Mouse (Mus musculus) cerebellum, postnatal 25 days (tissue): Measurements from ENCODE around the gene Rgs21.

Experiments used
- DNase-seq, 2 experiments: peaks; one replicate each; pipeline ENCODE4 v3.0.0; 2021; ENCODE audit warnings: mixed read lengths in 2 of 2

Rgs21 gene

DNA sequence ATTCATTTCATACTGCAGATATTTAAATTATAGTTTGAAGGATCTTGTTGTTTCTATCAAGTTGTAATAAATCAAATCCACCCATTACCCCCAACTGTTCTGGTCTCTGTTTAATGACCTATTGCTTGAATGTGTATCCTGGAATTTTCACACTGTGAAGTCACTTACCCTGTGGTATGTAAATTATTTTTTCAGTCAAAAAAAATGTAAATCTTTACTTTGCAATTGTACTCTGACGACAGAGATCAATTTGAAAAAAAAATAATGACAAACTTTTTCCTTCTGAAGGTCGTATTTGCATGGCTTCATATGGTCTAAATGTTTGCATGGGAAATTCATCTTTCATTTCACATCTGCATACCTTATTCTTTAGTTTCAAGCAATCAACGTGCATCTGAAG is at the start of gene Rgs21:
Gene Rgs21, minus strand, starts transcription at position 101 of the 400 bp plus-strand sequence.
- DNase-seq: no peak

DNA sequence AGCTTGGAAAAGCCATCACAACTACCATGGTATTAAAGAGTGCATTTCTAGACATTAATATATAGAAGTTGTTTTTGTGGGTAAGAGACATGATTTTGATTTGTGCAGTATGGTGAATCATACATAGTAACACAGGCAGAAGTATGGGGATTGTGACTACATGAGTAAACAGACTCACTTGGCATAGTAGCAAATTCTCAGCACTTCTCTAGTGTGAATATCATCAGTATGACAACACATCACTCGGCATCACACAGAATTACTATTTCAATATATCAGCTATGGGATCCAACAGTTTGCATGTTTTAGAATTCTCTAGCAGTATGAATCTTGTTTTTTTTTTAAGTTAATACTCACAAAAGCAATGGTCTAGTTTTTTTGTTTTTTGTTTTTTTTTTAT is 36.6 kb upstream of the Rgs21 start:
- no peak for DNase-seq

DNA sequence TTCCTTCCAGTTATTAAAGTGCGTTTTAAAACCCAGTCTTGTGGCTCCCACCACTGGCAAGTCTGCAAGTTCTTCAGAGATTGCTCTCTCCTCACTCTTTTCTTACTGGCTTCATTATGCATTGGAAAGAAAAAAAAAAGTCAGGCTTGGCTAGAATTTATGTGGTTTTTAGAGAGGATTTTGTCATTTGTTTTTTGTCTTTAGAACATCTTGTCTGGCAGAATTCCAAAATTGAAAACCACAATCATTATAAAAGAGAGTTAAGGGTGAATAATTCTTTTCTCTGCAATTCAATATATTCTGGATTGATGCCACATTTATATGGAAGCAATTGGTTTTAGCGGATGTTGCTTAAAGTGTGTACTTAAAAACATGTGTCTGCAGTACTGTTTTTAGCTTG is 35.5 kb upstream of the Rgs21 start:
- no peak for DNase-seq

DNA sequence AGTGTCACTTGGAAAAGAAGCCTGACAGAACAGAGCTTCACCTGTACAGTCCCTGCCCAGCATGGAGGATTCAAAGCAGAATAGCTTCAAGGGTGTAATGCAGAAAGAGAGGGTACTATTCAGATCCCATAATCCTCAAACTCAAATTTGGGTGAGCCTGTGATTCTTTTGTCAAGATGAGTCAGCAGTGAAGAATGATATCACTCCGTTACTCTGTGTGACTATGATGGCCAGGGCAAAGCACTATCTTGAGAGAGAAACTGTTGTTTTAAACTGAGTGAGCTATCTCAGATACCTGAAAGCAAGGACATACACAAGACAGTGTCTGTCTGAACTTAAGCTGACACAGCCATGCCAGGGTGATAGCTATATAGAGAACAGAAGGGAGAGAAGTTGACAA is 11.9 kb upstream of the Rgs21 start:
- no peak for DNase-seq

DNA sequence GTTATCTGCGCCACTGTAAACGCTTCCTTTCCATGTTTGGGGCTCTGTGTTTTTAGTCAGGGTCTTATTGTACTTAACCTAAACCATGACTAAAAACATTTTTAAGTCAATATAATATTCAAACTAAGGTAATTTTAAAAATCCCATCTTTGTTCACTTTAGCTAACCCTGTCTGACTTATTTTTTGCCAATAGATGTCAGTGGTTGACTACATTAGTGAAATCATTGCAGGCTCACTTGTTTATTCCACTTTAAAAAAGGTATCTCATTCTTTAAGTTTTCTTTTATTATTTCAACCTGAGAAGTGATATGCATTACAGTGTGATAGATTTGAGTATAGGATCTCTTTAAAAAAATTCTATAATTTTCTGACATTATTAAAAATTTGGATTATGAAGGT is 5.5 kb upstream of the Rgs21 start:
- DNase-seq: no peak

DNA sequence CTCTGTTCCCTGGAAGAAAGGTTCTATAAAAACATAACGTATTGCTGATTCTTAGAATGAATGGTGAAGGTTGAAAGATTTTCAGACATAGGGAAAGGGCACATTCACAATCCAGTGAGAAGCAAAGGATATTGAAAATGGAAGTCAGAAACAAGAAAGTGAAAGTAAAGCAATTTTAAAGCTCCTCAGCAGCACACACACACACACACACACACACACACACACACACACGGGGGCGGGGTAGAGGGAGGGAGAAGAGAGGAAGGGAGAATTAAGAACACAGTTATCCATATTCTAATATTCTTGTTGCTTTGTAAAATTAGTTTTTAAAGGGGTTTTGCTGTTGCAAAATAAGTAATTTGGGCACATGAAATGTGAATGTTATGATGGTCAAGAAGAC is 2.4 kb upstream of the Rgs21 start:
- no peak for DNase-seq

DNA sequence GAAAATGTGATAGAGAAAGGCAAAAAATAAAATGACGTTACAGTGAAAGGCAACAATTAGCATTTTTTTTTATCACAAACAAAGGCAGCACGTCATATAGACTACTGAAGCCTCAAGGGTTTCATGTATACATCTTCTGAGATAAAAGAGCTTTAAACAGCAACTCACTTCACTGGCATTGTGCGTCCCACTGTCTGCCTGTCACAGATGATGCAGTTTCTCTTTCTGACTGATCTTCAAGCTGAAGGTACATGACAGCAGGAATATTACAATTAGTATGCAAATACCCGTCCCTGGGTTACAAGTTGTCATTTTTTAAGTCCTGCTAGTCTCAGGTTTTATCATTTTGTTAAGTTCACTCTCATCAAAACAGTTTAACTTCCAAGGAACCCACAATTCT is 22.3 kb downstream of the Rgs21 start:
- no peak for DNase-seq

DNA sequence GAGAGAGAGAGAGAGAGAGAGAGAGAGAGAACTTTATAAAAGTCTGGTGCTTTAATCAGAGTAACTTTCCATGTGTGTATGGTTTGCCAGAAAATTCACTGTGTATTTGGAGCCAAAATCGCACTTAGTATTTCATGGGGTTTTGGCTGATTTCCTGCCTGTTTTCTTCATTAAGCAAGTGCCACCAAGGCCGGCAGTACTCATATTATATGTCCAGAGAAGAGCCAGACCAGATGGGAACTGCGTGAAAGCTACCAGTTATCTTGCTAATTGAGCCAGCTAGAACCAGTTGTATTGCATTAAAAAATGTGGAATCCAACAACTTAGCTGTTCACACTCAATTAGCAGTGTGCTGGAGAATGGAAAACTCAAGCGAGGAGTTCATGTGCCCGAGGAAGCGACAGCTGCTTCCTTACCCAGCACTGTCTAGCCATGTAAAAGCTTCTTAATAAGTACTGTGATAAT is 22.9 kb downstream of the Rgs21 start:
- no peak for DNase-seq

DNA sequence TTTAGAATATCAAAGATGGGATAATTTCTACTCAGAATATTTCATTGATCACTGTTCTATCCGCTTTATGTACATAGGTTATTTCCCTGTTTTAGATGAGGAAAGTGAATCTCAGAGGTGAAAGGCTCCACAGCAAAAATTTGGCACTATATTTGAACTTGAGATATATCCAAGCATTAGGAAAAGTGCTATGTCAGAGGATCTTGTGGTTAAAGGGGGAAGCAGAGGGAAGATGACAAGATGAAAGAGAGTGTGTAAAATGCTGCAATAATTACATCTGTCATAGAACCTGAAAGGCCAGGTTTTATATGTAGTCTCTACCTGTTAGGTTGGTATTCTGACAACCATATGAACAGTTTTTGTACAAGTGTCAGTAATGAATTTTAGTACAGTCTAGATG is 35.7 kb downstream of the Rgs21 start:
- DNase-seq: no peak

DNA sequence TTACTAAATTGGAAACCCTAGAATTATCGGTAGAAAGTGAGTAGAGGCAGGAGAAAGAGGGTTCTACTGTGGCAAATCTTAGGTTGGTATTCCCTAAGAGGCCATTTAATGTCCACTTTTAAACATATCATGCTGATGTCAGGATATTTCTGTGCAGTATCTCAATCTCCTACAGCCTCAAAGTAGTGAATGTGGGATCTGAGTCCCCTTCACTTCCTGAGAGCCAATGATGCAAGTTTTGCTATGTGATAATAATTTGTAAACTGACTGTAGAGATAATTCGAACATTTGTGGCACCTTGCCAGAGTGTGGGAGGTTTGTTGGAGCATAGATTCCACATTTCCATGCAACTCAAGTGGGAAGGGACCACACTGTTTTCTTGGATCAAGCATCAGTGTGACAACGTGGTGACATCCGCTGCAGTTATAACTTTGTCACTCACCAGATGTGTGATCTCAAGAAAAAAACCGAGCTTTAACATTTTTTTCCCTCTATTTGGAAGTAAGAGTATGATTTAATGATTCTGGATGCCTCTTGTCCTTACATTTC is 49.5 kb downstream of the Rgs21 start:
- no peak for DNase-seq

DNA sequence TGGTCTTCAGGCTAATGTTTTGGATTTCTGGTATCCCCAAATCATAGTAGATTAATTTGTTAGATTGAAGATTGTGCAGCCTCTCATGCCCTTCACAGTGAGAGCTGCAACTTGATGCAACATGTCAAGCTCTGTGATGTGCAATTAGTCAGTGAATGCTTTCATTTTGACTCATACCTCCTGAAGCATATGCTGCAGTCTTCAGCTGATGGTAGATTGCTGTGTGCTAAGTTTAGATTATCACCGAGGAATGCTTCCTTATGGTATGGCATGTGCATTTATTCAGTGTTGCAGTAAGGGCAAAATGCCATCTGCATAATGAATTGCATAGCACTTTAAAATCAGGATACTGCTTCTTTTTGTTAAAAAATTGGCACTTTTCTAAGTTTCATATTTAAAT is 65.2 kb downstream of the Rgs21 start:
- DNase-seq: no peak

DNA sequence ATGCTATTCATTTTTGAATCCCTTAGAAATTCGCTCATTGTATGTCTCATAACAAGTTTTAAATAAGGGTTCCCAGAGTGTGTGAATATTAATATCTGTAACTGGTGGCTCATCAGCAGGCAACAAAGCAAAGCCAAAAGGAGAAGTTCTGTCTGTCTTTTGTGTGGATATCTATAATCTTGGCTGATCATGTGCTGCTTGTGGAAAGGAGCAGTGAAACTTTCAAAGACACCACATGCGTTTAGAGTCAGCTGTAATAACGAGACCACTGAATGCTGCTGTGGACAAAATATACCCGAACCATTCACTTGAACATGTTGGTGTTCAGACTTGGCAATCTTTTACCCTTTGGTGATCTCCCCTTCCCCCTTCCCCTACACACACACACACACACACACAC is 67.0 kb downstream of the Rgs21 start:
- DNase-seq: no peak

DNA sequence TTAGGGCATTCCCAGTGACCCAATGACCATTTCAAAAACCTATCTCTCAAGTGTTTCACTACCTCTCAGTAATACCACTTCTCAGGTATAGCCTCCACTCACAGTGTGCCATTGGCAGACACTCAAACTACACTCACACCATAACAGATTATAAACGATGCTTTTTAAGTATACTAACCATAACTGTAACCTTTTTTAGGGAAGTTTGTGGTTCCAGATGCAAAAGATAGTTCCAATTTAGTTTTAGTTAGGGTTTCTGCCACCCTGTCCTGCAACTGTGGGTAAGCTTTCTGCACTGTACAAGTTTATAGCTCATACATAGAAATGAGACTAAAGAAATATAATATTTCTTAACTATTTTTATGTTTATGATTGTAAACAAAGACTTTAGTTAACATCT is 67.7 kb downstream of the Rgs21 start:
- no peak for DNase-seq

DNA sequence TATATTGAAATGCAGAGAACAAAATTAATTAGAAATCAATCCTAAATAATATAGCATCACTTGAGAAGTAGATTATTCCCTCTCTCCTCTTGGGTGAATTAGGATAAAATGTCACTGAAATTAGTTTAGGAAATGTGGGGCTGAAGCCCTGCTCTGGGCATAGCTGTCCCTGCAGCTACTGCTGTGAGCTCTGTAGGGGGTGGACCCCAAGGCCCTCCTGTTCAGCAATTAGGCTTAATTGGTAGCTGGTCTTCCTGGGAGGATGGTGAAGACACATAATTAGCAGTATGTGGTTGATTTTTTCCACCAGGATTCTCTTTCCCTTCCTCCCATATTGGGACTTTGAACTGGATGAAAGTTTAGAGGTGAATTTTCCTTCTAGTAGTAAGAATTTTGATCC is 68.7 kb downstream of the Rgs21 start:
- DNase-seq: no peak

DNA sequence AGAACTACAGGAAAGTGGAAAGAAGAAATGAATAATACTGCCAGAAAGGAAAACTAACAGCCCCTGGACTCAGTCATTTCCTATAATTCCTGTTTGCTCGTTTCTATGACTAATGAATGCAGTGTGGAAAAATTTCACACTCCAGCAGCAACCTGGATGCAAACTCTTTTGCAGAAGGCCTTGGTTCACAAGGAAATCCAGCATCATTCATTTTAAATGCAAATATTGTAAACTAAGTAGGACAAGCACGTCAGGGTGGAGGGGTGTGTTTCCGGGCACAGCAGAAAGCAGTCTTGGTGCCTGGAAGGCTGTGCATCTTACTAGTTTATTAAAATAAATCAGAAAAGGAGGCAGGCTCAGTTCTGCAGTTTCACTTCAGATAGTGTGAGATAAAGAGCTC is 69.4 kb downstream of the Rgs21 start:
- no peak for DNase-seq

DNA sequence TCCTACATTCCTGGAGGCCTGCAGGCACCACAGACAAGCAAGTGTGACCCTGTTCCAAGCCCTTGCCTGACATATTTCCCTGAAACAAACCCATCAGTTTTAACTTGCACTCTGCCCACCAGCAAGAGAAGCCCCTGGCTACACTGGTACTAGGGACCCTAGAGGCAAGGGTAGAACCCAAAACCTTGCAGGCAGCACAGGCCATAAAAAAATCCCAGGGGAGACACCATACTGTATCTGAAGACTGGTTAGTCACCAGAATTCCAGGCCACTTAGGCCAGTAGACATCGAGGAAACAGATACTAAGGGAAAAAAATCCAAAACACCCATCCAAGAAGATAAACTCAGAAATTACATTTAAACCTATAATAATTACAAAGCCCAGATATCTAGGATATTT is 74.1 kb downstream of the Rgs21 start:
- no peak for DNase-seq

DNA sequence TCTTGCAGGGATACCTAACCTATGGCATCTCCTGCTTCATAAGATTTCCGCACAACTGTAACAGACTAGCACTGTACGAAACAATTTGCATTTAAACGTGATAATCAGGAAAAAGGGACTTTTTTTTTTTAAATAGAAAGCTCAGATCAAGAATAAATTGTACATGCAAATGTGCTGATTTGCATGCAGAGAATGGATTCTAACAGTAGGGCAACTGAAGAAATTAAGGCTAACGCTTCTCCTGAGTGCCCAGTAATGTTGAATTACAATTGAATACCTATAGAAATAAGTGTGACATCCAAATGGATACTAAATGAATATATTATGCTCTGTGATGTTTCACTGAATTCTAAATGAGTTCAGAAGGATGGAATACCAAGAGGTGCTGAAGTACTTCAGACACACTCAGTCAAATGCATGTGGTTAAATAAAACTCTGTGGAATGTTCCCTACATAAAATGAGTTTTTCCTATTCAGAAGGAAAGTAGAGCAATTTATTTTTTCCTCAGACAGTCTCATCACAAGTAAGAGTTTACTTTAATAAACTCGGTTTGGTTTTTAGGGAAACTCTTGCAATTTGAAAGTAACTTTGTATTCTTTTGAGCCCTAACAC is 79.1 kb downstream of the Rgs21 start:
- DNase-seq: no peak
